Mouse (Mus musculus) adrenal gland, adult (tissue): ENCODE data around the gene Rps6kl1.

Experiments used
- DNase-seq, 2 experiments: peaks; one replicate each; pipeline ENCODE4 v3.0.0; 2022 to 2023; ENCODE audit warnings: low spot score in 1 of 2; ENCODE audit not compliant: inconsistent age in 2 of 2

The Rps6kl1 gene

GRCm38 (mm10) chr12:85110011-85110697 is 40.9 kb downstream of the Rps6kl1 start:
- no peak for DNase-seq

GRCm38 (mm10) chr12:85109426-85109825 is 41.6 kb downstream of the Rps6kl1 start:
- no peak for DNase-seq

- DNase-seq, result no peak
Measured at GRCm38 (mm10) chr12:85108643-85109042, 42.4 kb downstream of the Rps6kl1 start.

DNA sequence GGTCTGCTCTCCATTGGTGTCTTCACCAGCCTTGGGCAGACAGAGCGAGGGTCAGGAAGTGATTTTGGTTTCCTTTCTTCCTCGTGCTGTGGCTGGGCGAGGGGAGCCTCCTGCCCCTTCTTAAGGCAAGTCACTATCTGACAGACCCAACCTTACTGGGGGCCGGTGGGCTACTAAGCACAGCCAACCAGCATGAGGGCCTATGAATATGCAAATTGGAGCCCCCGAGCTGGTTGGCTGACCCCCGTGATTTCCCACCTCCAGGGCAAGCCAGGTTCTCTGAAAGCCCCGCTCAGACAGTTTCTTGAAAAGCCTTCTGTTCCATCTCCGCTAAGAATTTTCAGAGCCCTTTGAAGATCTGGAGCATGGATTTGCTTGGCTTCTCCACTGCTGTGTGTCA is 44.8 kb downstream of the Rps6kl1 start:
- no peak for DNase-seq

GRCm38 (mm10) chr12:85104789-85105188 is 46.3 kb downstream of the Rps6kl1 start:
- DNase-seq, result peak in 1 of 2 experiments; percentile 41

DNA sequence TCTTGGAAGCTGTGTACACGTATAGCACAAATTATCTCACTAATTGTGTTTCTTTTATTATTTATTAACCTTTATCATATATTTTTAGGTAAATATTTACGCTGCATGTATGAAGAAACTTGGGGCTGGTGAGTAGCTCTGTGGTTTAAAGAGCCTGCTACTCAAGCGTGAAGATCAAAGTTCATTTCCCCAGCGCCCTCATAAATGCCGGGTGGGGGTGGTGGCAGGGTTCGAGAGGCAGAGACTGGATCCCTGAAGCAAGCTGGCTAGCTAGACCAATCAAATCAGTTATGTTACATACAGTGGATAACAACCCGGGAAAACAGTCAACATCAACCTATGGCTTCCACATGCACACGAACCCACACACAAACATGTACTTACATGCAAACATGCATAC is 48.0 kb downstream of the Rps6kl1 start:
- no peak for DNase-seq

DNA sequence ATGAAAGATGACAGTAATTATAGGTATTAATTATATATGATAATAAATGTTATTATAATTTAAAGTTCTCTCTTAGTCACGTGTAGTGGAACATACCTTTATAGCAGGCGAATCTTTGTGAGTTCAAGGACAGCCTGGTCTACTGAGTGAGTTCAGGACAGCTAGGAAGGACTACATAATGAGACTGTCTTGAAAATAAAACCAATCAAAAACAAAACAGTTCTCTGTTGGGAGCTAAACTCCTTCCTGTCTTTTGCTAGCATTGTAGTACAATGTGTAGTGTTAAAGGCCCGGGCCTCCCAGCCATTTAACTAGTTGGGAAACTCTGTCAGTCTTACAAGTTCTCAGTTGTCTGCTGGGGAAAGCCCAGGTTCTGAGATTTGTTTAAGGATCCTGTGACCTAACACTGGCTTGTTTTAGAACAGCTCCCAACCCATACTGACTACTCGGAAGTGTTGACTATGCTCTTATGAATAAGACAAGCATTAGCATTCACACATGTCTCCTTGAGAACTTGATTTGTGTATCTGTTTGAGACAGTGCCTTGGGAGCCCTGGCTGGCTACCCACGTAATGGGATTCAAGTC is 49.5 kb downstream of the Rps6kl1 start:
- DNase-seq, result no peak

- DNase-seq, result no peak
Measured at GRCm38 (mm10) chr12:85101001-85101400, 50.1 kb downstream of the Rps6kl1 start.

DNA sequence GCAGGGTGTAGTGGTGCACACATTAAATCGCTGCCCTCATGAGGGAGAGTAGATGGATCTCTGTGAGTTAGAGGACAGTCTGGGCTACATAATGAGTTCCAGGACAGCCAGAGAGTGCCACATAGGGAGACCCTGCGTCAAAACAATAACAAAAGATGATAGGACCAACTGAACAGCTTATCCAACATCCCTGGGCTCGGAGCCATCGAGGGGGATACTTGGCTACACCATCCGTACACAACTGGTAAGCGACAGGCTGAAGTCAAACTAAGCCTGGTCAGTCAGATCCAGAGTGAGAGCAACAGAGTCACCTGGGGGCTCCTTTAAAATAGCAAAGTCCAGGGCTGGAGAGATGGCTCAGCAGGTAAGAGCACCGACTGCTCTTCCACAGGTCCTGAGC is 55.2 kb downstream of the Rps6kl1 start:
- DNase-seq, result no peak

DNA sequence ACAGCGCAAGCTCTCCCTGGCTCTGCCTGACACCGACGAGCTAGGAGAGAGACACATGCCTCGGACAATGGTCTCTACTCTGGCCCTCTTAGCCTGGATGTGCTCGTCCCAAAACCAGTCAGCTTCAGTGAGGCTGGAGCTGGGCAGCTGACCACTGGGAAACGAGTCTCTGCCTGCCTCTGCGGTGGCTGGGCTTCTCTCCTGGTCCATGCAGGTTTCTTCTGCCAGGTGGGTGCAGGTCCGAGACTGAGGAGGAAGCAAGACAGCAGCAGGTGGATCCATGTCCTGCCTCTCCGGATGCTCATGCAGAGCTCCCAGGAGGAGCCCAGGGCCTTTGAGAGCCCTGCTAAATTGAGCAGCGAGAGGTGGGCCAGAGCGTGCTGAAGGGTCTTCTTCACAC is 55.9 kb downstream of the Rps6kl1 start:
- DNase-seq, result no peak

DNA sequence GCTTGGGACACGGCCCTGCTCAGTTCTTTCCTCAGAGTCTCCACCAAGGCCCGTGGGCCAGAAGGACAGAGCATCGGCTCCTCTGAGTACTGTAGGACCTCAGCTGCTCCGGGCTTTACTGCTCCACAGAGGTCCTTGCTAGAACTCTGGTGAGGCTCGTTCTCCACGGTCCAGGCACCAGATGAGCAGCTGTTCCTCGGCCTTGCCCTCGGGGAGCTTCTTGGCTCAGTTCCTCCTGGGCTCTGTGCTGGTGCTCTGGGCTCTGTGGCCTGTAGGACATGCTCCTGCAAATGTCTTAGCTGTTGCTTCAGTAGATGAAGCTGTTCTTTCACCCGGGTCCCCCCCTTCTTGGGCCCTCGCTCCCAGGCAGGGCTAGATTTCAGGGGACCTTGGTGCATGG is 56.4 kb downstream of the Rps6kl1 start:
- DNase-seq, result peak; percentile 22 to 45

GRCm38 (mm10) chr12:85094010-85094409 is 57.1 kb downstream of the Rps6kl1 start:
- peak; percentile 21 to 54 for DNase-seq

- peak; percentile 54 to 83 for DNase-seq
Measured at GRCm38 (mm10) chr12:85092214-85092613, 58.9 kb downstream of the Rps6kl1 start.

- DNase-seq, result no peak
Measured at GRCm38 (mm10) chr12:85091190-85091589, 59.9 kb downstream of the Rps6kl1 start.

GRCm38 (mm10) chr12:85087845-85088244 is 63.2 kb downstream of the Rps6kl1 start:
- no peak for DNase-seq
